Mouse (Mus musculus): ENCODE data around the gene Mxra7.

The Mxra7 gene

GRCm38 (mm10) chr11:116784221-116784620 is 43.6 kb downstream of the Mxra7 start:
- DNase-seq (ENCODE audit: low spot score in 2 of 2) = no peak

- no peak for DNase-seq (ENCODE audit: low spot score in 2 of 2)
Measured at GRCm38 (mm10) chr11:116782737-116783145, 45.1 kb downstream of the Mxra7 start.

GRCm38 (mm10) chr11:116775407-116775806 is 52.4 kb downstream of the Mxra7 start, which contains the start of gene St6galnac1:
Gene St6galnac1, minus strand, starts transcription at chr11:116775507.
- DNase-seq (ENCODE audit: low spot score in 2 of 2) = no peak

- DNase-seq (ENCODE audit: low spot score in 2 of 2) = no peak
Measured at GRCm38 (mm10) chr11:116773205-116773604, 54.6 kb downstream of the Mxra7 start.

- DNase-seq (ENCODE audit: low spot score in 2 of 2) = no peak
Measured at GRCm38 (mm10) chr11:116769873-116770272, 58.0 kb downstream of the Mxra7 start.

- no peak for DNase-seq (ENCODE audit: low spot score in 2 of 2)
Measured at GRCm38 (mm10) chr11:116764946-116765345, 62.9 kb downstream of the Mxra7 start.

- no peak for DNase-seq (ENCODE audit: low spot score in 2 of 2)
Measured at GRCm38 (mm10) chr11:116764346-116764745, 63.5 kb downstream of the Mxra7 start.

GRCm38 (mm10) chr11:116755191-116755590 is 72.7 kb downstream of the Mxra7 start:
- DNase-seq (ENCODE audit: low spot score in 2 of 2) = no peak

- no peak for DNase-seq (ENCODE audit: low spot score in 2 of 2)
Measured at GRCm38 (mm10) chr11:116753674-116754470, 74.0 kb downstream of the Mxra7 start.
